8 mouse cellular contexts compared by ENCODE assay signal in genomic region chr16:85898391-85898790, GRCm38 (mm10). TPM values are rescaled to one million over a fixed set of nuclear protein-coding genes. Genes with fewer than 3 reads are reported as not detected.
DNase-seq lines count a peak whose midpoint lies in the region; ATAC-seq lines count a peak whose summit lies in the region.

No protein-coding gene starts in this region.

- no peak for ATAC-seq in monocyte, adult 5-6 weeks (replicated peaks; ENCODE audit: insufficient number of reproducible peaks, low FRiP score, low TSS enrichment, poor library complexity, severe bottlenecking)

- peak overlapping the region; percentile 84 for H3K4me3 ChIP-seq in brown adipose tissue, adult 24 weeks (ENCODE audit: insufficient read depth, low read depth, low read length)

- intact Hi-C loops in heart, postnatal 36 days (cut with DNase I), result loop anchor here (5.0 kb wide), 1 partner anchor 404 kb away; no protein-coding TSS in a partner anchor

- peaks cover 18% of the 10 kb centered on the region for H3K4me1 ChIP-seq in brown adipose tissue, adult 24 weeks (ENCODE audit: control insufficient read depth, insufficient read depth, insufficient read length, low read length)

- 0 out of 2 replicates have a peak overlapping the region, but pooled peaks have one; percentile 35 for H3K27ac ChIP-seq in brown adipose tissue, adult 24 weeks (replicated peaks; ENCODE audit: low read depth, low read length)

- peak; percentile 14 to 79 for DNase-seq in adrenal gland, adult (ENCODE audit: inconsistent age in 2 of 2, low spot score in 1 of 2)
- DNase-seq in adrenal gland, adult 8-10 months, result no peak
- DNase-seq in heart, postnatal 36 days, result peak; percentile 36 to 40
- peak; percentile 61 for DNase-seq in lung, postnatal 10 days
- no peak for DNase-seq in spleen, postnatal 10 days (ENCODE audit: low spot score in 2 of 2)
- DNase-seq in left cerebral cortex, adult 11 months (ENCODE audit: low spot score), result no peak

RNA-seq across cellular contexts. Expression of gene Adamts5, which starts 3.2 kb away (rescaled TPM):
- 10 to 100 TPM in 2 of 4 experiments, 1 to 10 TPM in 2; 5.3 to 21.4 (median 9.6) TPM for total RNA-seq in adrenal gland, adult 8-10 months (2022)
- 5.9 and 8.4 TPM in 2 replicates for polyA plus RNA-seq in brown adipose tissue, adult 24 weeks (2012; ENCODE audit: insufficient read depth, insufficient read length, missing spikeins)
- 10 to 100 TPM in 1 of 2 experiments, 1 to 10 TPM in 1; 9.3 to 11.4 TPM for total RNA-seq in heart, postnatal 36 days (2021)
- not detected in 3 replicates for total RNA-seq in monocyte, adult 5-6 weeks (2017)

Comparison
In these comparisons a context has a peak if more than half of its experiments do, and no peak if none do; other contexts are left out.
1. DNase-seq: peak in adrenal gland, adult (2 of 2), heart, postnatal 36 days (2 of 2) and lung, postnatal 10 days (single experiment); none in adrenal gland, adult 8-10 months (single experiment), spleen, postnatal 10 days (0 of 2) and left cerebral cortex, adult 11 months (single experiment).